In the genomic region with DNA sequence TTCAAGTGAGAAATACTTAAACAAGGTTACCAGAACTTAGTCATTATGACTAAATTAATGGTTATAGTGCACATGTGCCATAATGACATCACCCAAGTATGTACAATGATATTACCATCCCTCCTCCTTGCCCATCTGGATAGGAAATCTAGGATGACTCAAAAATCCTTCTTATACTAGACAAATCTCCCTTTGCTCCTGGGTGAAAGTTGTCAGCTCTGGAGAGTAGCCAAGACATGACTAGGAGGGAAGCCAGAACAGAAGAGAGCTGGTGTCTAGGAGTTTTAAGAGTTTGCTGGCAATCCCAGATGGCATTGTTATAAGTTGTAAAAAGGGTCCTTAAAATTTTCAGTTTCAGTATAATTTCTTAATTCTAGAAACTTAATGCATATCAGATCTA, we compare ENCODE assay signal across 14 mouse cellular contexts.
DNase-seq lines count a peak whose midpoint lies in the region; ATAC-seq and TF ChIP-seq lines count a peak whose summit lies in the region.
"Had no signal": no experiment of that assay in that cellular context is flagged by ENCODE, and none has a peak within 500 bp of the region (broad histone marks: within the 10 kb centered on the region; RNA-seq: fewer than 3 reads in every experiment).

No protein-coding gene starts in this region.

- H3K27me3 ChIP-seq in kidney, embryonic 16.5 days (ENCODE audit: insufficient read depth, low read length) = no peaks in the 10 kb centered on the region
- no peaks in the 10 kb centered on the region for H3K27me3 ChIP-seq in intestine, embryonic 16.5 days (replicated peaks; ENCODE audit: control insufficient read depth, insufficient read depth, low read length)
- H3K27me3 ChIP-seq: hindbrain, embryonic 13.5 days; neural tube, embryonic 12.5 days had no signal

- ATAC-seq in kidney, embryonic 16.5 days (ENCODE audit: low FRiP score, low TSS enrichment) = no peak
- ATAC-seq in intestine, embryonic 16.5 days = no peak

- H3K4me2 ChIP-seq in kidney, embryonic 16.5 days (replicated peaks; ENCODE audit: low read depth, low read length) = no peak overlapping the region
- no peak overlapping the region for H3K4me2 ChIP-seq in intestine, embryonic 16.5 days (ENCODE audit: low read depth, low read length)
- H3K4me2 ChIP-seq: hindbrain, embryonic 13.5 days; neural tube, embryonic 12.5 days had no signal

- no peaks in the 10 kb centered on the region for H3K4me1 ChIP-seq in kidney, embryonic 16.5 days (ENCODE audit: insufficient read depth, low read length)
- H3K4me1 ChIP-seq in intestine, embryonic 16.5 days (ENCODE audit: control insufficient read depth, insufficient read depth, low read length) = no peaks in the 10 kb centered on the region
- H3K4me1 ChIP-seq: neural tube, embryonic 12.5 days had no signal

- H3K9ac ChIP-seq in kidney, embryonic 16.5 days (replicated peaks; ENCODE audit: low read length) = no peak overlapping the region
- H3K9ac ChIP-seq in intestine, embryonic 16.5 days (ENCODE audit: low read depth, low read length) = no peak overlapping the region
- H3K9ac ChIP-seq: hindbrain, embryonic 13.5 days; neural tube, embryonic 12.5 days had no signal

- no peaks in the 10 kb centered on the region for H3K36me3 ChIP-seq in kidney, embryonic 16.5 days (ENCODE audit: insufficient read depth, low read length)
- H3K36me3 ChIP-seq in intestine, embryonic 16.5 days (ENCODE audit: control insufficient read depth, insufficient read depth, low read length) = no peaks in the 10 kb centered on the region
- H3K36me3 ChIP-seq: forebrain, embryonic 10.5 days; hindbrain, embryonic 13.5 days; midbrain, embryonic 10.5 days; neural tube, embryonic 12.5 days had no signal

- TF ChIP-seq CTCF in brain, embryonic 14.5 days (IDR thresholded peaks at IDR 0.05; ENCODE audit: borderline replicate concordance, extremely low read depth, insufficient read depth, insufficient read length) = no peak

- TF ChIP-seq POLR2A in brain, embryonic 14.5 days (IDR thresholded peaks at IDR 0.05; ENCODE audit: borderline replicate concordance, extremely low read depth, insufficient read depth, insufficient read length, poor library complexity, severe bottlenecking) = no peak

- H3K9me3 ChIP-seq in kidney, embryonic 16.5 days (ENCODE audit: low read length) = no peaks in the 10 kb centered on the region
- no peaks in the 10 kb centered on the region for H3K9me3 ChIP-seq in intestine, embryonic 16.5 days (ENCODE audit: control insufficient read depth, low read length)
- H3K9me3 ChIP-seq: forebrain, embryonic 10.5 days; hindbrain, embryonic 13.5 days; midbrain, embryonic 10.5 days; neural tube, embryonic 12.5 days had no signal

- peak; percentile 32 for DNase-seq in adrenal gland, postnatal 10 days
- no peak for DNase-seq in adrenal gland, adult 8-10 months
- DNase-seq in kidney, postnatal 10 days = peak; percentile 8
- peak; percentile 43 for DNase-seq in 3134 (ENCODE audit: extremely low read depth, insufficient read length, low spot score)
- DNase-seq in brain, embryonic 14.5 days (ENCODE audit: low read depth) = peak; percentile 72
- DNase-seq in gastrocnemius, postnatal 4 days (ENCODE audit: low spot score in 2 of 2) = no peak
- DNase-seq: lung, adult 2 months; right cerebral cortex, postnatal 14 days had no signal

- no peak overlapping the region for H3K27ac ChIP-seq in kidney, embryonic 16.5 days (ENCODE audit: low read length)
- H3K27ac ChIP-seq in intestine, embryonic 16.5 days (ENCODE audit: low read length) = no peak overlapping the region
- H3K27ac ChIP-seq: forebrain, embryonic 10.5 days; hindbrain, embryonic 13.5 days; midbrain, embryonic 10.5 days; neural tube, embryonic 12.5 days had no signal

- H3K4me3 ChIP-seq in kidney, embryonic 16.5 days (ENCODE audit: low read length) = no peak overlapping the region
- no peak overlapping the region for H3K4me3 ChIP-seq in intestine, embryonic 16.5 days (ENCODE audit: low read length)
- H3K4me3 ChIP-seq: forebrain, embryonic 10.5 days; hindbrain, embryonic 13.5 days; midbrain, embryonic 10.5 days; neural tube, embryonic 12.5 days had no signal

Comparison
In these comparisons a context has a peak if more than half of its experiments do, and no peak if none do; other contexts are left out.
1. DNase-seq: peak in adrenal gland, postnatal 10 days (single experiment), kidney, postnatal 10 days (single experiment), 3134 (single experiment) and brain, embryonic 14.5 days (single experiment); none in adrenal gland, adult 8-10 months (single experiment) and gastrocnemius, postnatal 4 days (0 of 2).